Mouse (Mus musculus): ENCODE results near the gene Tnfsf9.

DNA sequence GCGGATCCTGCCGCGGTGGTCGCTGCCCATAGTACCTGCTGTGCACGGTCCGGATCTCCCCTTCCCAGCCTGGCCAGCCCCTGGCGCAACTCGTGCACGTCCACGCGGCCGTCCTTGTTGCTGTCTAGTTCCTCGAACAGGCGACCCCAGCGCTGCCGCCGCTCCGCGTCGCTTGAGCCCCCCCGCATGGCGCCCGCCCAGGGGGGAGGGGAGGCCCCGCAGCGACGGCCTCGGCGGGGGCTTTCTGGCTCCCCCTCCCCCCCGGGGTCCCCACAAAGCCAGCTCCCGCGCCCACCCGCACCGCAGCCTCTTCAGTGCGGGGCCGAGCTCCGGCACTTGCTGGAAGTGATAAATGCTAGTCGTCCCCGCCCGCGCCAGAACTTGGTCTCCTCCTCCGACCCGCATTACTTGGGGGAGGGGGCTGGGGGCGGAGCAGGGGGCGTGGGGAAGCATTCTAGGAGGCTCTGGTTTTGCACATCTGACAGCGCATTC is 45.6 kb upstream of the Tnfsf9 start, which contains the start of gene Slc25a23:
- TF ChIP-seq GATA1 (IDR thresholded peaks at IDR 0.05; ENCODE audit: low read length) = no peak
- no peak for TF ChIP-seq TAL1 (IDR thresholded peaks at IDR 0.05; ENCODE audit: low read length)
